Mouse (Mus musculus) embryonic facial prominence, embryonic 14.5 days (tissue): ENCODE data around the gene Coro6. TPM values are rescaled to one million over a fixed set of nuclear protein-coding genes. Genes with fewer than 3 reads are reported as not detected.

Source experiments
- ATAC-seq: fragments of 200-750 bp; cut with Nextera tagmentation; 2 replicates; pipeline ENCODE4 v1.8.0; 2017; ENCODE audit warnings: low read depth, moderate number of reproducible peaks, moderate TSS enrichment
- DNase-seq: peaks from one replicate; pipeline ENCODE4 v3.0.0-alpha.2; 2015; ENCODE audit warnings: low spot score
- H3K27ac ChIP-seq: fragments of 300-500 bp; sonication (generic); replicated peaks from 2 replicates; pipeline ENCODE4 v1.5.1; 2014; ENCODE audit warnings: low read depth, mild to moderate bottlenecking, low read length, moderate library complexity
- H3K27me3 ChIP-seq: fragments of 300-500 bp; sonication (generic); replicated peaks from 2 replicates; pipeline ENCODE4 v1.6.1; 2014; ENCODE audit warnings: low read length; ENCODE audit not compliant: control insufficient read depth, insufficient read depth
- H3K36me3 ChIP-seq: fragments of 300-500 bp; sonication (generic); 2 replicates; pipeline ENCODE4 v1.6.1; 2014; ENCODE audit warnings: low read length, mixed read lengths; ENCODE audit not compliant: control insufficient read depth, insufficient read depth
- H3K4me1 ChIP-seq: fragments of 300-500 bp; sonication (generic); 2 replicates; pipeline ENCODE4 v1.6.1; 2014; ENCODE audit warnings: antibody characterized with exemption, low read length; ENCODE audit not compliant: control insufficient read depth, insufficient read depth
- H3K4me2 ChIP-seq: fragments of 300-500 bp; sonication (generic); 2 replicates; pipeline ENCODE4 v1.6.1; 2014; ENCODE audit warnings: low read depth, mild to moderate bottlenecking, low read length, moderate library complexity, mixed read lengths
- H3K4me3 ChIP-seq: fragments of 300-500 bp; sonication (generic); 2 replicates; pipeline ENCODE4 v1.5.1; 2014; ENCODE audit warnings: low read depth, mild to moderate bottlenecking, low read length
- H3K9ac ChIP-seq: fragments of 300-500 bp; sonication (generic); 2 replicates; pipeline ENCODE4 v1.6.1; 2014; ENCODE audit warnings: low read depth, mild to moderate bottlenecking, low read length, moderate library complexity, mixed read lengths
- H3K9me3 ChIP-seq: fragments of 300-500 bp; sonication (generic); 2 replicates; pipeline ENCODE4 v1.6.1; 2016; ENCODE audit warnings: low read length; ENCODE audit not compliant: control insufficient read depth
- WGBS: fragments of 180-500 bp; shearing (Covaris S2); extraction: QIAGEN DNeasy Blood & Tissue Kit; methylation state at CpG from one replicate; pipeline ENCODE4 v1.1.7; 2014; 5-methylcytosine and 5-hydroxymethylcytosine counted together
- polyA plus RNA-seq: library from polyadenylated mRNA; unstranded; fragments of >200 nt; fragmentation: Nextera tagmentation; extraction: Ambion mirVana; gene quantifications from 2 replicates; pipeline ENCODE4 v1.2.1, GENCODE M21; 2014

Coro6 gene
- polyA plus RNA-seq, 1 experiment from 2014 or later = 7.2 TPM

- DNase-seq = no peak
- no peak overlapping the region for H3K4me3 ChIP-seq
- 75% methylated on average over 8 of the region's 8 CpGs for WGBS
- H3K27me3 ChIP-seq = no peaks in the 10 kb centered on the region
- no peak overlapping the region for H3K9ac ChIP-seq
- no peak overlapping the region for H3K27ac ChIP-seq
- no peak overlapping the region for H3K4me2 ChIP-seq
- ATAC-seq = no peak
- no peaks in the 10 kb centered on the region for H3K4me1 ChIP-seq
- no peaks in the 10 kb centered on the region for H3K9me3 ChIP-seq
- peaks cover 21% of the 10 kb centered on the region for H3K36me3 ChIP-seq
Measured at GRCm38 (mm10) chr11:77441020-77441419, 21.2 kb upstream of the Coro6 start.

- ATAC-seq = no peak
- Histone ChIP-seq H3K27ac (peak overlapping the region; percentile 15; the same call in 1 of the 2 replicates), H3K36me3 (peaks cover 20% of the 10 kb centered on the region), H3K4me2 (no peak overlapping the region), H3K9ac (no peak overlapping the region), H3K27me3 (no peaks in the 10 kb centered on the region), H3K4me3 (no peak overlapping the region), H3K9me3 (no peaks in the 10 kb centered on the region), H3K4me1 (no peaks in the 10 kb centered on the region)
- DNase-seq = peak; percentile 50
- 60% methylated on average over 7 of the region's 7 CpGs for WGBS
Measured at GRCm38 (mm10) chr11:77442186-77443170, 19.7 kb upstream of the Coro6 start.

DNA sequence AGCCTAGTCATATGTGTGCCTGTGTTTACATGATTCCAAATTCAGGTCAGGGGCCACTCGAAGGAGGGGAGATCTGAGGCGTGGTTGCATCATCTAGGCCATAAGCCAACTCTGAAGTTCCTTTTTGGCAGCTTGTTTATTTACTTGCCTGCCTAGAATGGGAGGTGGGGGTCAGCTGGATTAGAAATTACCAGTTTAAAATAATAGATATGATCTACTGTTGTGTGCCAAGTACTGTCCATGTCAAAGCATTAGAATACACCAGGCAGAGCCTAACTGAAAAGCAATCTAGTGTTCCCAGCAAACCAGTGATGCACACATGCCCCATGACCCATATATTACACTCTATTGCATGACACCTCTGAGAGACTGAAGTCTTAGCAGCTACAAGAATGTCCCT, 17.3 kb upstream of the Coro6 start:
- H3K27ac ChIP-seq = no peak overlapping the region
- ATAC-seq = no peak
- H3K4me1 ChIP-seq = no peaks in the 10 kb centered on the region
- 78% methylated on average over 2 of the region's 2 CpGs for WGBS
- DNase-seq = no peak
- peaks cover 20% of the 10 kb centered on the region; the same call in 1 of the 2 replicates for H3K36me3 ChIP-seq
- no peak overlapping the region for H3K4me2 ChIP-seq
- no peaks in the 10 kb centered on the region for H3K27me3 ChIP-seq
- no peak overlapping the region for H3K9ac ChIP-seq
- H3K9me3 ChIP-seq = no peaks in the 10 kb centered on the region
- H3K4me3 ChIP-seq = no peak overlapping the region

- H3K9me3 ChIP-seq = no peaks in the 10 kb centered on the region
- no peak overlapping the region for H3K9ac ChIP-seq
- H3K27ac ChIP-seq = no peak overlapping the region
- peaks cover 23% of the 10 kb centered on the region; the same call in 1 of the 2 replicates for H3K36me3 ChIP-seq
- H3K4me3 ChIP-seq = no peak overlapping the region
- whole genome bisulfite sequencing = 51% methylated on average over 6 of the region's 6 CpGs
- peak; percentile 81; the same call in 1 of the 2 replicates for ATAC-seq
- no peaks in the 10 kb centered on the region for H3K27me3 ChIP-seq
- no peaks in the 10 kb centered on the region for H3K4me1 ChIP-seq
- no peak overlapping the region for H3K4me2 ChIP-seq
- peak; percentile 77 for DNase-seq
Measured at GRCm38 (mm10) chr11:77446628-77447041, 15.6 kb upstream of the Coro6 start.

DNA sequence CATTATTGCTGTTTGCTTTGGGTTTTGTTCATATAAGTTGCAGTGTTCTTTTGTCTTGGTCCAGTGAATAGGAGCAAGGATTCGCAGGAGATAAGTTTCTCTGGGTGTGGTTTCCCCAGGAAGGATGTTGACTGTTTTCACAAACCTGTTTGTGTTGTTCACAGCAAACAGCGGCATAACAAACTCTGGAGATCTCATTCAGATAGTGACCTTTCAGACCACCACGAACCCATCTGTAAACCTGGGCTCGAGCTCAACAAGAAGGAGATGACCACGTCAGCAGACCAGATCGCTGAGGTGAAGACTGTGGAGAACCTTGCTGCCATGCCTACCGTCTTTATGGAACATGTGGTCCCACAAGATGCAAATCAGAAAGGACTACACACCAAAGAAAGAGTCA, 13.0 kb upstream of the Coro6 start:
- ATAC-seq (no peak), DNase-seq (no peak)
- no peak overlapping the region for H3K9ac ChIP-seq
- H3K4me1 ChIP-seq = no peaks in the 10 kb centered on the region
- H3K27ac ChIP-seq = no peak overlapping the region
- no peak overlapping the region for H3K4me3 ChIP-seq
- no peaks in the 10 kb centered on the region for H3K27me3 ChIP-seq
- 91% methylated on average over 7 of the region's 7 CpGs for WGBS
- no peak overlapping the region for H3K4me2 ChIP-seq
- H3K9me3 ChIP-seq = no peaks in the 10 kb centered on the region
- peaks cover 26% of the 10 kb centered on the region; the same call in 1 of the 2 replicates for H3K36me3 ChIP-seq

- Histone ChIP-seq H3K27me3 (no peaks in the 10 kb centered on the region), H3K27ac (no peak overlapping the region), H3K36me3 (peaks cover 36% of the 10 kb centered on the region), H3K4me1 (no peaks in the 10 kb centered on the region), H3K9me3 (no peaks in the 10 kb centered on the region), H3K9ac (no peak overlapping the region), H3K4me2 (no peak overlapping the region), H3K4me3 (no peak overlapping the region)
- 98% methylated on average over 2 of the region's 2 CpGs for WGBS
- ATAC-seq (no peak), DNase-seq (no peak)
Measured at GRCm38 (mm10) chr11:77451670-77452069, 10.5 kb upstream of the Coro6 start.

DNA sequence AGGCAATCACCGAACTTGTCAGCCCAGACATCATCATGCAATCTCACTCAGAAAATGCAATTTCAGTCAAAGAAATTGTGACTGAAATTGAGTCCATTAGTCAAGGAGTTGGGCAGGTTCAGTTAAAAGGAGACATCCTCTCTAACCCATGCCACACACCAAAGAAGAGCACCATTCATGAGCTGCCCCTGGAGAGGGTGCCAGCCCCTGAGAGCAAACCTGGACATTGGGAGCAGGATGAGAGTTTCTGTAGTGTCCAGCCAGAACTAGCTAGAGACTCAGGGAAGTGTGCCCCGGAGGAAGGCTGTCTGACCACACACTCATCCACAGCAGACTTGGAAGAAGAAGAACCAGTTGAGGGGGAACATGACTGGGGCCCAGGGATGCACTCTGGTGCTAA, 8.8 kb upstream of the Coro6 start:
- DNase-seq (no peak), ATAC-seq (no peak)
- Histone ChIP-seq H3K36me3 (peaks cover 41% of the 10 kb centered on the region), H3K27me3 (no peaks in the 10 kb centered on the region), H3K27ac (no peak overlapping the region), H3K4me1 (no peaks in the 10 kb centered on the region), H3K4me2 (no peak overlapping the region), H3K9ac (no peak overlapping the region), H3K4me3 (no peak overlapping the region), H3K9me3 (no peaks in the 10 kb centered on the region)
- 97% methylated on average over 2 of the region's 2 CpGs for WGBS

DNA sequence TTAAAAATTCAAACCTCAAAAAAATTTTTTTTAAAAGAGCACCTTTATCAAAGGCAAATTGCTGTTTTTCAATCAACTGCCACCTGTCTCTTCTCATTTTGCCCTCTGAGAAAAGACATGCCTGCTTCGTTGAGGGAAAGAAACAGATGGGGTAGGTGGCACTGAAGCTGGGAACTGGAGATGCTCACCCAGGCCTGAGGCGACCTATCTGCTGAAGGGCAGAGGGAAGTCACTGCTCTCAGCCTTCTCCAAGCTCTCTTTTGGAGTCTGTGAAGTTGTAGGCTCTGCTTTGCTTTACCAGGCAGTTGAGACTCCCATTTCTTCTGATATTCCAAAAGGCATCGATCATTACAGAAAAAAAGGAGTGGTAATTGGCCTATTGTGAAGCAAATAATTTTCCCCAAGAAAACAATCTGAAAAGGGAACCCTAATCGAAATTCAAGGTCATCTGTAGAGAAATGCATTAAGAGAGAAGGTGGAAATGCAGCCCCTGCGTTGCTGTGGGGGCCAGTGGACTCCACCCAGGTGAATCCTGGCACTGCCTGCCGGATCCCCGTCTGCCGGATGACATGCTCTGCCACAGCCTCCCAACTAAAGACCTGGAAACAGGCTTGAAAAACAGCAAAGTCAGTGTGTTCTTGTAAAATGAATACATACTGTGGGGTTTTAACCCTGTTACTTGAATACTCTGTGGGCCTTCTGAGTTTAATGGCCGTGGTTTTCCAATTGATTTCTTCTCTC, 6.3 kb upstream of the Coro6 start:
- Histone ChIP-seq H3K27me3 (peaks cover 6% of the 10 kb centered on the region), H3K36me3 (peaks cover 21% of the 10 kb centered on the region), H3K4me1 (no peaks in the 10 kb centered on the region), H3K9me3 (no peaks in the 10 kb centered on the region), H3K4me2 (no peak overlapping the region), H3K4me3 (no peak overlapping the region), H3K9ac (no peak overlapping the region), H3K27ac (no peak overlapping the region)
- ATAC-seq (no peak), DNase-seq (no peak)
- 83% methylated on average over 9 of the region's 9 CpGs for WGBS
